Mouse (Mus musculus) right cerebral cortex, postnatal 25 days (tissue): ENCODE data around the gene Rfc2.
"Not testable (repeated sequence)": the region's sequence is repeated elsewhere in the genome, so short reads cannot be mapped to it uniquely, and the experiment has no call there.

Experiments
- DNase-seq: peaks from one replicate; pipeline ENCODE4 v3.0.0; 2022

Rfc2 gene

DNA sequence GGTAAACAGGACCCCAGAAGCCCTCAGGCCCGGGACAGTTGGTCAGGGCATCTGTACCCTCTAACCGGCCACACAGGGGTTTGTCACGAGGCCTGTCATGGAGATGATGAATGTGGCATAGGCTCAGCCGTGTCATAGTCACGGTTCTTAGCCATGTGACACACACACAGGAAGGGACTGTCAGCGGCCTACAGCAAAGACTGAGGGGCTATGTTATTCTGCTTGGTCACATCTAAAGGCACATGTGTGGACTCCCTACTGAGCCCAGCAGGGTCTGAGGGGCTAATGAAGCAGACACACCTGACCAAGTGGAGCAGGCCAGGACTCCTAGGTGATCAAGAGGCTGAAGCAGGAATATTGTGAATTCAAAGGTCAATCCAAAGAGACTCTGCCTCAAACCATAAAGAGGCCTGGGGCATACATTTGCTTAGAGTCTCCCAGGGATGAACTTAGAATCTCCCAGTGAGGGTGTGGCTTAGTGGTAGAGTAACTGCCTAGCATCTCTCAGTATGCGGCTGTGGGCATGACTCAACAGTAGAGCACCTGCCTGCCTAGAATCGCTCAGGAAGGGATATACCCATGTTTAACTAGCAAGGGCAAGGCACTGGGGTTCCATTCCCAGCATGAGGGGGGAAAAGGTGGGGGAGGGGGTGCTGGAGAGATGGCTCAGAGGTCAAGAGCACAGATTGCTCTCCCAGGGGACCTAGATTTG, 30.8 kb downstream of the Rfc2 start:
- DNase-seq, result no peak

DNA sequence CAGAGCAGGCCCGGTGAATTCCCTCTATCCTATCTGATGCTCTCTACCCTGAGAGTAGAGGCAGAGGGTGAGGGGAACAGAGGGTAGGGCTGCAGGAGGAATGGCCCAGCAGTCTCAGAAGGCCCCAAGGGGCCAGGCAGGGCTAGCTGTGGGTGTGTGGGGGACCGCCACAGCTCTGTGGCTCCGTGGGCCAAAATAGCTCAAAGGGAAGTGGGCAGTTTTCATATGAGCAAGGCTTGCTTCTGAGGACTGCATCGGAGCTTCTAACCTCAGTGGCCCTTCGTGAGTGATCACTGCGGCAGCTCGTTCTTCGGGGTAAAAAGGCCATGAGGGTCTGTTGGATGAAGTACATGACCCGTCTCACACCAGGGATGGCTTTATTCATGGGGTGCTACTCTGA, 32.6 kb downstream of the Rfc2 start:
- no peak for DNase-seq

DNA sequence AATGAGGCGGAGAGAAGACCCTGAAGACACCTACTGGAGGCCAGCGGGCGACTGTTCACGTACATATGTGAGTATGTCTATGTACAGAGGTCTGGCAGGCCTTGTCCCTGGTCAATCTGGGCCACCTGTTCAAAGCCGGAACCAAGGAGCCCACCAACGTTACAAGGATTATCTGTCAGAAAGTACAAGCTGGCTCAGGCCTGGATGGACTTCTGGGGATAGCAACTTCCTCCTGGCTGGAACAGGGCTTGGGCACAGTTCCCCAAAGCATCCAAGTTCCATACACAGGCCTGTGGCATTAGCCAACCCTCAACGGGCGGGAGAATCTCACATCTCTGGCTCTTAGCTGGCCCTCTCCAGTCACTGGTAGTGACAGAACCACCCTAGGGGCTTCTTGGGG, 33.1 kb downstream of the Rfc2 start:
- DNase-seq, result no peak

DNA sequence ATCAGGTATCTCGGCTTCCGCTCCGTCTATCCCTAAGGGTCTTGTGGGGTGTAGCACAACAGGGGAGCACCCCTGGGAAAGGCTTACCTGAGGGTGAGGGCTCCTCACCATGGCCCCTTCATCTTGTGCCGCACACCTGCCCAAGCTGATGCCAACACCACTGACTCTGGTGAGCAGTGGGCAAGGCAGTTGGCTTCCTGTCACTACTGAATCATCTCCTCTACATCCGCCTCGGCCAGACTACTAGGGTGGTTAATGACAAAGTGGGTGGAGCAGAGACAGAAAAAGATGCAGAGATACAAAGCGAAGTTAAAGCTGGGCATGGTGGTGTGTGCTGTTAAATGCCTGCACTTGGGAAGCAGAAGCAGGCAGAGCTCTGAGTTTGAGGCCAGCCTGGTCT, 33.6 kb downstream of the Rfc2 start, which contains the start of gene Lat2:
Gene Lat2, minus strand, starts transcription at position 224 of the 400 bp plus-strand sequence.
- no peak for DNase-seq

DNA sequence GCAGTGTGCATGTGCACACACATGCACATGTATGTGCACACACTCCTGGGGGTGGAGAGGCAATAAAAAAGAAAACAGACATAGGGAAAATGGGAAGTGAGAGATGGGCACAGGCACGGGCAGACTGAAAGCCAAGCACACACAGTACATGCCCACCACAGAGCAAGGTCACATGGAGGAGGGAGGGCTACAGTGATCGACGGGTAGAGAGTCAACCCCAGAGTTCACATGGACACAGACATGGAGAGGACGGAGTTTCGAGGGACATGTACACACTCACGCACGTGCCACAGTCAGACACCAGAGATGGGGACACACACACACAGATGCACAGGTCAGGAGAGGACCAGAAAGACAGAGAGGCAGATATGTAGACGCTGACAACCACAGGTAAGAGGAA, 34.2 kb downstream of the Rfc2 start:
- no peak for DNase-seq

DNA sequence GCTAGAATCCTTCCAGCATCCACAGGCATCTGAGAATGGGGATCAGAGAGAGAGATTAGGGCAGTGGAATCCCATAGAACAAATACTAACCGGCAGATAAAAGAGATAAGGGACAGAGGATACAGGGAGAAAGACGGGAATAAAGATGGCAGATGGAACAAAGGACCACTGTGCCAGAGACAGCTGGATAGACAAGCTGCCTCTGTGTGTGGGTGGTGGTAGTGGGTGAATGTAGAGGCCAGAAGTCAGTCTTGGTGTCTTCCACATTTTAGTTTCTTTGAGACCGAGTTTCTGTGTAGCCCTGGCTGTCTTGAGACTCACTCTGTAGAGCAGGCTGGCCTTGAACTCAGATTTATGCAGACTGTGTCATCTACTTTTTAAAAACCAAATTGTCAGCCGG, 34.6 kb downstream of the Rfc2 start:
- no peak for DNase-seq

DNA sequence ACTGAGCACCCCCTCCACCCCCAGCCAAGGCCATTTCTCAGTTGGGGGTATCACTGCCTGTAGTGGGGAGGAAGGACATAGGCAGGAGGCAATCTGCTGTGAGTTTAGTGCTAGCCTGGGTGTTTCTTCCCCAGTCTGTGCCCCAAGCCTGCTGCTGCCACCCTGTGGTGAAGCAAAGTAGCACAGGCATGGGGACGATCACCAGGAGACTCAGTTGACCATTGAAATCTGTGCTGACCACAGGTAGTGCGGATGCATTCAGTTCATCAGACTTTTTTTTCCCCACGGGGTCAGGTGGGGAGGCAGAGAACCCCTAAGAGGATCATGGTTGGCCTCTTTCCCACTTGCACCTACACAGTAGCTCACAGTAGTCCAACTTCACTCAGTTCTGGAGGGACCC, 35.9 kb downstream of the Rfc2 start:
- peak; percentile 62 for DNase-seq

DNA sequence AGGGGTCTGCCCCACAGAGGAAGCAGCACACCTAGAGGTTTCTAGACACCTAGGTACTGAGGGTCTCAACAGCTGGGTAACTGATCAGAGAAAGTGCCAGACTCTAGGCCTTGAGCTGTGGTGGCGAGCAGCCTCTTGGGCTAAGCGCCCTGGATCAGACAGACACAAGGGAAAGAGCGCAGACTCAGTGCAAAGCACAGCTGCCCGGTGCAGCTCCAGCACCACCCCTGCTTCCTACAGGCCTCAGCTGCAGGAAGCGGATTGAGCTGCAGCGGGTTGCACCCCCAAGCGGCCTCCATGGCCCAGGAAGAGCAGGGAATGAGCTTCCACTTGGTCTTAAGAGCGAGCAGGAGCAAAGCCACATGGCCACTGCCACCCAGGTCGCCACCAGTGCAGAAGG, 39.3 kb downstream of the Rfc2 start:
- DNase-seq, result no peak

DNA sequence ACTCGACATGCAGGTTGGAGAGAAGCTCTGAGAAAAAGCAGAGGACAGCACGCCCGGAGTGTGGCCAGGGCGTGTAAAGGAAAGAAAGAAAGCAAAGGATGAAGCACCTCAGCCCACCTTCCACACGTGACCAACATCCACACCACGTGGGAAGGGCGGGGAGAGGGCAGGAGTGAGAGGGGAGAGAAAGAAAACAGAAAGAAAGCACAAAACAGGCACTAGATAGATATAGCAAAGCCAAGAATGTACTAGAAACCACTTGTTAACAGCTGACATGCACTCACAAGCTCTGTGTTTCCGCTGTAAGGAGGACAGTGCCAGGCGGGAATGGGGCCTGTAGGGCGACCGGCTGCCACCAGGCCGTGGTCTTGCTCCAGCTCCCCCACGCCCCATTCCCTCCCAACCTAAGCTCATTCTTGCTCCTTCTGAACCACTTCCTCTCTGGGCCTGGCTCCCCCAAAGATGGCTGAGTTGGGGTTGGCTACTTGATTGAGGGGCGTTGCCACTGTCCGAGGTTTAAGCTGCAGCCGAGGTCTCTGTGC, 40.0 kb downstream of the Rfc2 start:
- DNase-seq, result no peak

DNA sequence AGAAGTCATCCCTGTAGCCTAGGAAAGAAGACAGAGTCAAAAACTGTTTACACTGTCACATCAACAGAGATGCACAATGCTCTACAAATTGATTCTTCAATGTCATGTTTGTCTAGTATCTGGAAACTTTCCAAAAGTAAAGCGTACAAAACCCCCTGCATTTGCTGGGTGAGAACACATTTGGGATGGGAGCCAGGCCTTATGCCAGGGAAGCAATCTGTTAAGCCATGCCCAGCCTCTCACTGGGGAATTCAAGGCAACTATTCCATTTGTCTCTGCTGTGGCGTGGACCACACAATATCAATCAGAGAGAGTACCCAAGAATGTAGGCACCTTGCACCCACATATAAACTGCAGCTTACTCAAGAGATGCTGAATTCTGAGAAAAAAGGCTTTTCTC, 40.9 kb downstream of the Rfc2 start:
- DNase-seq, result no peak

DNA sequence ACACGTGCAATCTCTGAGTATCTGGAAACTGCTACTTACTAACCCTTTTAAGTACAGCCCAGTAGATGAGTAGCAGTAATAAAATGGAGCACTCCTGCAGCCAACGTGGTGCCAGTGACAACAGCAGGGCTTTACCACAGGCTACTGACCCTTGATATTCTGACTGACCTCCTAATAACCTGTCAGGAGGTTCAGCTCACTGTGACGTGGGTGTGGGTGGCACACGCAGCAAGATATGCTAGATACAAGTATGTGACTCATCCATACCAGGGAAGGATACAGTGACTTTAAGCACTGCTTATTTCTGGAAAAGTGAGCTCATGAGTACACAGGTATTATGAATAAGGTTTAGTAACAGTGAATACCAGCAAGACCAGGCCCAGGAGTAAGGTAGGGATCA, 48.3 kb downstream of the Rfc2 start:
- DNase-seq, result no peak

DNA sequence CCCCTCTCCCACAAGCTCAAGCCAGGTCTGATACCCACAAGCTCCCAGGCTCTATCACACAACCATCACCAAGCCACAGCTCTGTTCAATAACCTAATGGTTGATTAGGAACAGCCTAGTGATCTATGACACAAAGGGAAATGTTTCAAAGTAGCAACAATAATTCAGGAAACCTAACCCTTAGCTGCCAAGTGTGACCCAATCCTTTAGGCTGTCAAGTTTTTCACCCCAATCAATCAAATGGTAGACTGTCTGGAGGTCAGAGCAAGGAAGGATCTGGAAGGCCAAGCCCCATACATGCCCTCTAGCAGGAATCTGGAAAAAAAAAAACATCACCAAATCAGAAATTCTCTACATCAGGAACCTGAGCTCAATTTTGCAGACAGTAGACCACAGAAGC, 49.7 kb downstream of the Rfc2 start:
- no peak for DNase-seq

DNA sequence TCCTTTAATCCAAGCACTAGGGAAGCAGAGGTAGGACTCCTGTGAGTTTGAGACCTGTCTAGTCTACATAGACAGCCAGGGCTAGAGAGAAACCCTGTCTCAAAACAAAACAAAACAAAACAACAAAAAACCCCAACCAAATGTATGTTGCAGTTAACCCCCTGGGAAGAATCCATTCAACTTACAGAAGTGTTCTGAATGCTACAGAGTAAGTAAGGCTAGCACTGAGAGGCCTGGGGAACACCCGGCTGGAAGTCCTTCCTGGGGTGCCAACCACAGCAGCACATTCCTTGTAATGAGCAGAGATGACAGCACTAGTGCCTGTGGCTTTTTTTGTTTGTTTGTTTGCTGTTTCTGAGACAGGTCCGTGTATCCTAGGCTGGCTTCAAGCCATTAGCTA, 51.7 kb downstream of the Rfc2 start:
- no peak for DNase-seq

DNA sequence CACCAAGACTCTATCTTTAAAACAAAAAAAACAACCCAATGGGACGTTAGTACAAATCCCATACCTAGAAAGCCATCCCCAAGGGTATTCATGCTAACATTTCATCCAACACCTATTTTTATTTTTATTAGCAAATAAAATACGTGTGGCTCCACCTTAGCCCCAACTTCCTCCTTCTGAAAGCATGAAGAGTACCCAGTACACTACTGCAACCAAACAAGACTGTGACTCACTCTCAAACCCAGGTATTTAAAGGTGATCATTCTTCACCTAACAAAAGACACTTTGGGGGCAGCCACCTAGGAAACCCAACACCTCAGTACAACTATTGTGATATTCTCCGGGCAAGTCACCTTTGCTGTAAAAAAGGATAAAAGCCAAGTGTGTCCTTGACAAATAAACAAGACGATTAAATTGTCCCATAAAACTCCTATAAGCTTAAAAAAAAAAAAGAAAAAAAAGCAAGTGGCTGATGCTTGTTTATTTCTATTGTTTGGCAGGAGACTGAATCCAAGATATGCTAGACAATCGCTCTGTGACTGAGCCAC, 56.7 kb downstream of the Rfc2 start:
- no peak for DNase-seq

DNA sequence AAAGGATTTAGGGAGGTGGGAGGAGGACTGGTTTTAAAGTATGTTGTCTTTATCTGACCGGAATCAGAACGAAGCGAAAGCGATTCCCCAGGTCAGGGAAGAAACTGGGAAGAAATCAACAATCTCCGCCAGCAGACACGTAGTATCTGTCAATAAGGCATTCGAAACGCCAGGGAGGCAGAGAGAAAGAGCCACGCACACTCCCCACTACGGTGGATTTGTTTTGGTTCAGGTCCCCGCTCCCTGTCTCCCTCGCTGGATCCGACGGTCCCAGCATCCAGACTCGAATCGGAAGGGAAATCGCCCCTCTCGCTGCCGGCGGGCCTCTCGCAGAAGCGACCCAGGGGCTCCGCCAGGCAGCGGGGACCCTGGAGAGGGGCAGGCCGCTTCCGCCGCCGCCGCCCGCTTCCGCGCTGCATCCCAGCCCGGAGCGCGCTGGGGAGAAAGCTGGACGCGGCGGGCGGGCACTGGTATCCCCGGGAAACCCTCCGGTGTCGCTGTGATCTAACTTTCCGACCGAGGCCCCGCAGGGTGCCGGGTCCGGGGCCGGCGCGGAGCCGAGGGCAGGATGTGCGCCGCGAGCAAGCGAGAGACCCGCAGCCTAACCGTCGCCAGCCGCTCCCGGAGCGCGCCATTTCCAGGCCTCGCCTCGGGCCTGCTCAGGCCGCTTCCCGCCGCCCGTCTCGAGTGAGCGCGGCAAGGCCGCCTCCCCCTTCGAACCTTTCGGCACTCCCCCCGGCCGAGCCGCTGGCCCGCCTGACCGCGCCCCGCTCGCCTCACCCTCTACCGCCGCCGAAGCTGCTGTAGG, 57.5 kb downstream of the Rfc2 start:
- no peak for DNase-seq

DNA sequence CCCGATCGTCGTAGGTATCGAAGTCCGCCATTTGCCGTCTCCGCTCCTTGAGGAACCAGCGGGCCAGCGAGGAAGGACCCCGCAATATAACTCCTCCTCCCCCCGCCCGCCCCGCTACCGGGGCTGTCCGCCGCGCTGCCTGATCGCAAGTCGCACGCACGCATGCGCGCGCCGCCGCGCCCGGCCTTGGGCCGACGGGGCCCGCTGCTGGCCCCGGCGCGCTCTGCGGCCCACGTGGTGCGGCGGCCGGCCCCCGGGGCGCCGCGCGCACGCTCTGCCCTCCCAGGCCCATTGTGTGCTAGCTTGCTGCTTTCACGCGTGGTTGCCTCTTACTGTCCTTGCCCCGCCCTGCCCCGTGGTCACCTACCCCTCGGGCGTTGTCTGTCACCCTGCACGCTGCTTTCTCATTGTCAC, 58.1 kb downstream of the Rfc2 start, which contains the start of gene Eif4h:
Gene Eif4h, minus strand, starts transcription at position 222 of the 414 bp plus-strand sequence.
- DNase-seq, result peak; percentile 98

DNA sequence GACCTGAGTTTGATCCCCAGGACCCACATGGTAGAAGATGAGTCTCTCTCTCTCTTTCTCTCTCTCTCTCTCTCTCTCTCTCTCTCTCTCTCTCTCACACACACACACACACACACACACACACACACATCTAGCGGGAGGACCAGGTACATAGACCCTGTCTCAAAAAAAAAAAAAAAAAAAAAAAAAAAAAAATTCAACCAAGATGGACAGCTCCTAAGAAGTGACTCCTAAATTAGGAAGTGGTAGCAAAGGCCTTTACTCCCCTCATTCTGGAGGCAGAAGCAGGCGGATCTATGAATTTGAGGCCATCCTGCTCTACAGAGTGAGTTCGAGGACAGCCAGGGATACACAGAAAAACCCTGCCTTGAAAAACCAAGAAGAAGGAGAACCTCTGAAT, 59.2 kb downstream of the Rfc2 start:
- DNase-seq, result no peak

DNA sequence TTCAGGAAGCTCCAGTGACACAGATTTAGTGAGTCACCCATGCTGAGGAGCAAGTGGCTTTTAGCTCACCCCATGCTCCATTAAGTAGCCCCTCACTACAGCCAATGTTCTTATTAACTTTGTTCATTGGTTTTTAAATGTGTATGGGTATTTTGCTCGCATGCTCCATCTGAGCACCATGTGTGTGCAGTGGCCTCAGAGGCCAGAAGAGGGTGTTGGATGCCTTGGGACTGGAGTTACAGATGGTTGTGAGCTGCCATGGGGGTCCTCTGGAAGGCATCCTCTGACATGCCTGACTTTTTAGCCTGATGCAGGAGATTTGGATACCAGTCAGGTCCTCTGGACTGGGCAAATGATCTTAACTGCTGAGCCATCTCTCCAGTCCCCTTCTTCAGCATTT, 63.0 kb downstream of the Rfc2 start:
- DNase-seq, result no peak

DNA sequence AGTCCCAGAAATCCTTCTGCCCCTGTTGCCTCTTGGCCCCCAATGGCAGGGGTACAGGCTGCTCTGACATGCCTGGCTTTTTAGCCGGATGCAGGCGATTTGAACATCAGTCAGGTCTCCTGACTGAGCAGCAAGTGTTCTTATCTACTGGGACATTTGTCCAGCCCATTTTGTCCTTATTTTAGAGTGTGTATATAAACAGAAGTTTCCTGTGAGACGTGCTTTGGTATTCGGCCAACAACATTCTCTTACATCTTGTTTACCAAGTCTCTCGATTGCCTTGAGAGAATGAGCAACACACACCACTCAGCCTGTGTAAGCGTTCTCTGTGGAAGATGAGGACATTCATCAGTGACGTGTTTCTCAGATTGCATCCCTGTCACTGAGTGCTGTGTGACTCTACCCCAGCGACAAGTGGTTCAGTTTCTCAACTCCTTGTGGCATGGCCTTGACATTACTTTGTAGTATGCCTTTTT, 63.5 kb downstream of the Rfc2 start:
- DNase-seq, result no peak

DNA sequence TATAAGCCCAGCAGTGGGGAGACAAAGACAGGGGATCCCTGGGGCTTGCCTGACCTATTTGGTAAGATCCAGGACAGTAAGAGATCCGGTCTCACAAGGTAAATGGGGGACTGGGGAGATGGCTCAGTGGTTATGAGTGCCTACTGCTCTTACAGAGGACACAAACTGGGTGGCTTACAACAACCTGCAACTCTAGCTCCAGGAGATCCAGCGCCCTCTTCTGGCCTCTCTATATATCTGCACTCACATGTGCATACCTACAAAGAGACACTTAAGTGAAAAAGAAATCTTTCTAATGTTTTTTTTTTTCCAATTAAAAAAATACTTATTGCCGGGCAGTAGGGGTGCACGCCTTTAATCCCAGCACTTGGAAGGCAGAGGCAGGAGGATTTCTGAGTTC, 65.3 kb downstream of the Rfc2 start:
- DNase-seq, result no peak

DNA sequence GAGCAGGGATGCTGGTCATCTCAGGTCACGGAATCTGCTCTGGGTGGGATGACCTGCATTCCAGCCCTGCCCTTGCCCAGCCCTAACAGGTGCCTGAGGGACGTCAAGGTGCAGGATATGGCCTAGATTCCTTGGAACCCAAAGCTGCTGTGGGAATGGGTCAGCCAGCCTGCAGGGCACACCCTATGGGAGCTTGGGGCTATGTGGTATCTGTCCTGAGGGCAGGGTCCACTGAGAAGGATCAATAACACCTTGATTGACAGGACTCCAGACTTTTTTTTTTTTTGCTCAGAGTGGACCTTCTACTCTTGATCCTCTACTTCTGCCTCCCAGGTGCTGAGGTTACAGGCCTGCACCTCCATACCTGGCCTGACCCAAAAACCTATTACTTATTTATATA, 66.2 kb downstream of the Rfc2 start:
- DNase-seq, result no peak

DNA sequence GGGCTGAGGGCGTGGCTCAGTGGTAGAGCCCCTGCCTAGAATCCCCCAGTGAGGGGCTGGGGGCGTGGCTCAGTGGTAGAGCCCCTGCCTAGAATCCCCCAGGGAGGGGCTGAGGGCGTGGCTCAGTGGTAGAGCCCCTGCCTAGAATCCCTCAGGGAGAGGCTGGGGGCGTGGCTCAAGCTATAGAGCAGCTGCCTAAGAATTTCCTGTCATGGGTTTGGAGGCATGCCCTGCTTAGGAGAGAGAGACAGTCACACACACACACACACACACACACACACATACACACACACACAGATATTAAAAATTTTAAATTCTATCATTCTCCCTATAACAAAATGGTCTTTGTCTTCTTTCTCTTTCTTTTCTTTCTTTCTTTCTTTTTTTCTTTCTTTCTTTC, 67.8 kb downstream of the Rfc2 start:
- DNase-seq, result not testable (repeated sequence)

DNA sequence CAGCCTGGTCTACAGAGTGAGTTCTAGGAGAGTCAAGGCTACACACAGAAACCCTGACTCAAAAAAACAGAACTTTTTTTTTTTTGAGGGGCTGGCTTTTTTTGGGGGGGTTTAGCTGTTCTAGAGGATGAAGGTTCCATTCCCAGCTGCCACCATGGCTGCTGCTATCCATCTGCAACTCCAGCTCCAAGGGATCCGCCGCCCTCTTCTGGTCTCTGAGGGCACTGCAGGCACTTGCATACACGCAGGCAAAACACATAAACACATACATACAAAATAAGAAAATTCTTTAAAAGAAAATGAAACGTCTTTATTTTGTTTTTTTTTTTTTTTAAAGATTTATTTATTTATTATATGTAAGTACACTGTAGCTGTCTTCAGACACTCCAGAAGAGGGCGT, 69.8 kb downstream of the Rfc2 start:
- no peak for DNase-seq
